Mouse (Mus musculus) midbrain, embryonic 12.5 days (tissue): ENCODE results near the gene Guk1. TPM values are rescaled to one million over a fixed set of nuclear protein-coding genes. Genes with fewer than 3 reads are reported as not detected.
A peak's percentile ranks its signal among the peaks of the same experiment; 100 is the strongest.

Experiments
- ATAC-seq: fragments of 200-750 bp; cut with Nextera tagmentation; 2 replicates; pipeline ENCODE4 v1.8.0; 2017; ENCODE audit warnings: low read depth, moderate TSS enrichment, moderate library complexity; ENCODE audit not compliant: low FRiP score
- H3K27ac ChIP-seq: fragments of 300-500 bp; sonication (generic); replicated peaks from 2 replicates; pipeline ENCODE4 v1.5.1; 2016; ENCODE audit warnings: mild to moderate bottlenecking
- H3K27me3 ChIP-seq: fragments of 300-500 bp; sonication (generic); 2 replicates; pipeline ENCODE4 v1.6.1; 2016; ENCODE audit warnings: mild to moderate bottlenecking
- H3K36me3 ChIP-seq: fragments of 300-500 bp; sonication (generic); 2 replicates; pipeline ENCODE4 v1.6.1; 2016
- H3K4me1 ChIP-seq: fragments of 300-500 bp; sonication (generic); 2 replicates; pipeline ENCODE4 v1.6.1; 2016
- H3K4me2 ChIP-seq: fragments of 300-500 bp; sonication (generic); replicated peaks from 2 replicates; pipeline ENCODE4 v1.6.1; 2016; ENCODE audit warnings: mild to moderate bottlenecking, moderate library complexity
- H3K4me3 ChIP-seq: fragments of 300-500 bp; sonication (generic); 2 replicates; pipeline ENCODE4 v1.5.1; 2016; ENCODE audit warnings: mild to moderate bottlenecking
- H3K9ac ChIP-seq: fragments of 300-500 bp; sonication (generic); replicated peaks from 2 replicates; pipeline ENCODE4 v1.6.1; 2016; ENCODE audit warnings: mild to moderate bottlenecking, moderate library complexity
- H3K9me3 ChIP-seq: fragments of 300-500 bp; sonication (generic); 2 replicates; pipeline ENCODE4 v1.6.1; 2016; ENCODE audit warnings: mild to moderate bottlenecking
- WGBS: fragments of 180-500 bp; shearing (Covaris S2); methylation state at CpG from one replicate; pipeline ENCODE4 v1.1.7; 2016; 5-methylcytosine and 5-hydroxymethylcytosine counted together
- polyA plus RNA-seq: library from polyadenylated mRNA; unstranded; fragments of >200 nt; fragmentation: Nextera tagmentation; extraction: Ambion mirVana; gene quantifications from 2 replicates; pipeline ENCODE4 v1.2.1, GENCODE M21; 2016

Gene Guk1
- polyA plus RNA-seq: 83.8 and 95.1 TPM in 2 replicates

- no peak for ATAC-seq
- Histone ChIP-seq H3K27ac (peak within 1 kb of the TSS; percentile 81), H3K4me3 (peak within 1 kb of the TSS; percentile 57), H3K36me3 (no peaks in the 10 kb centered on the region), H3K9me3 (no peaks in the 10 kb centered on the region), H3K9ac (peak within 1 kb of the TSS; percentile 63), H3K27me3 (no peaks in the 10 kb centered on the region), H3K4me1 (peaks cover 10% of the 10 kb centered on the region; the same call in 1 of the 2 replicates), H3K4me2 (peak within 1 kb of the TSS; percentile 59)
- 5% methylated on average over 16 of the region's 16 CpGs for WGBS
These were observed at the start of gene Guk1 for GRCm38 (mm10) chr11:59192059-59192386. TSS of gene Guk1 (minus strand) at chr11:59192212.

GRCm38 (mm10) chr11:59239796-59240195 lies 47.8 kb upstream of the Guk1 start:
- Histone ChIP-seq H3K27me3 (peaks cover 65% of the 10 kb centered on the region), H3K4me2 (no peak overlapping the region), H3K9ac (no peak overlapping the region), H3K36me3 (no peaks in the 10 kb centered on the region), H3K9me3 (no peaks in the 10 kb centered on the region), H3K4me3 (no peak overlapping the region), H3K4me1 (peaks cover 16% of the 10 kb centered on the region), H3K27ac (no peak overlapping the region)
- no peak for ATAC-seq
- WGBS: 83% methylated on average over 4 of the region's 4 CpGs

- Histone ChIP-seq H3K36me3 (no peaks in the 10 kb centered on the region), H3K27ac (no peak overlapping the region), H3K9me3 (no peaks in the 10 kb centered on the region), H3K4me1 (peaks cover 16% of the 10 kb centered on the region), H3K4me2 (no peak overlapping the region), H3K4me3 (no peak overlapping the region), H3K9ac (no peak overlapping the region), H3K27me3 (peaks cover 65% of the 10 kb centered on the region)
- WGBS: 66% methylated on average over 4 of the region's 4 CpGs
- ATAC-seq: peak; percentile 41; the same call in 1 of the 2 replicates
These were observed 47.4 kb upstream of the Guk1 start for GRCm38 (mm10) chr11:59239428-59239785.

GRCm38 (mm10) chr11:59238525-59239427 lies 46.8 kb upstream of the Guk1 start:
- H3K4me2 ChIP-seq: no peak overlapping the region
- no peaks in the 10 kb centered on the region for H3K9me3 ChIP-seq
- peak; percentile 85 for ATAC-seq
- 4% methylated on average over 14 of the region's 15 CpGs for WGBS
- no peak overlapping the region for H3K4me3 ChIP-seq
- H3K27ac ChIP-seq: no peak overlapping the region
- peaks cover 60% of the 10 kb centered on the region for H3K27me3 ChIP-seq
- no peak overlapping the region for H3K9ac ChIP-seq
- H3K4me1 ChIP-seq: peaks cover 16% of the 10 kb centered on the region
- H3K36me3 ChIP-seq: no peaks in the 10 kb centered on the region

- ATAC-seq: no peak
- Histone ChIP-seq H3K27me3 (peaks cover 15% of the 10 kb centered on the region), H3K9ac (no peak overlapping the region), H3K4me1 (peaks cover 9% of the 10 kb centered on the region), H3K4me2 (no peak overlapping the region), H3K4me3 (no peak overlapping the region), H3K9me3 (no peaks in the 10 kb centered on the region), H3K36me3 (no peaks in the 10 kb centered on the region), H3K27ac (no peak overlapping the region)
- WGBS: 60% methylated on average over 2 of the region's 2 CpGs
These were observed 40.8 kb upstream of the Guk1 start for GRCm38 (mm10) chr11:59232797-59233196.

- Histone ChIP-seq H3K4me2 (no peak overlapping the region), H3K36me3 (no peaks in the 10 kb centered on the region), H3K4me1 (peaks cover 30% of the 10 kb centered on the region), H3K27ac (no peak overlapping the region), H3K27me3 (peaks cover 4% of the 10 kb centered on the region; the same call in 1 of the 2 replicates), H3K9ac (no peak overlapping the region), H3K4me3 (no peak overlapping the region), H3K9me3 (no peaks in the 10 kb centered on the region)
- 17% methylated on average over 7 of the region's 7 CpGs for WGBS
- ATAC-seq: no peak
These were observed 38.2 kb upstream of the Guk1 start for GRCm38 (mm10) chr11:59230144-59230760.

- Histone ChIP-seq H3K36me3 (peaks cover 3% of the 10 kb centered on the region; the same call in 1 of the 2 replicates), H3K27ac (peak within 1 kb of the TSS; percentile 95), H3K4me2 (peak within 1 kb of the TSS; percentile 96), H3K4me3 (peak within 1 kb of the TSS; percentile 99), H3K27me3 (peaks cover 4% of the 10 kb centered on the region; the same call in 1 of the 2 replicates), H3K9ac (peak within 1 kb of the TSS; percentile 99), H3K9me3 (no peaks in the 10 kb centered on the region), H3K4me1 (peaks cover 39% of the 10 kb centered on the region)
- ATAC-seq: peak; percentile 94
- 5% methylated on average over 59 of the region's 59 CpGs for WGBS
These were observed 36.3 kb upstream of the Guk1 start, which contains the start of gene Arf1 for GRCm38 (mm10) chr11:59228122-59228953. TSS of gene Arf1 (minus strand) at chr11:59228270.

- peak overlapping the region; percentile 95 for H3K27ac ChIP-seq
These were observed 35.7 kb upstream of the Guk1 start for GRCm38 (mm10) chr11:59227604-59228121.

GRCm38 (mm10) chr11:59226787-59227603 lies 35.0 kb upstream of the Guk1 start:
- H3K9me3 ChIP-seq: no peaks in the 10 kb centered on the region
- peak overlapping the region; percentile 95 for H3K27ac ChIP-seq
- peak overlapping the region; percentile 99 for H3K4me3 ChIP-seq
- peaks cover 4% of the 10 kb centered on the region; the same call in 1 of the 2 replicates for H3K27me3 ChIP-seq
- H3K4me1 ChIP-seq: peaks cover 41% of the 10 kb centered on the region
- no peak for ATAC-seq
- peak overlapping the region; percentile 96 for H3K4me2 ChIP-seq
- WGBS: 9% methylated on average over 21 of the region's 21 CpGs
- peaks cover 6% of the 10 kb centered on the region; the same call in 1 of the 2 replicates for H3K36me3 ChIP-seq
- peak overlapping the region; percentile 99 for H3K9ac ChIP-seq

More at GRCm38 (mm10) chr11:59227604-59228121, 35.7 kb upstream of the Guk1 start:
- no peaks in the 10 kb centered on the region for H3K9me3 ChIP-seq
- 1% methylated on average over 46 of the region's 51 CpGs for WGBS
- peak overlapping the region; percentile 99 for H3K4me3 ChIP-seq
- peaks cover 4% of the 10 kb centered on the region; the same call in 1 of the 2 replicates for H3K27me3 ChIP-seq
- H3K4me2 ChIP-seq: peak overlapping the region; percentile 96
- H3K36me3 ChIP-seq: peaks cover 6% of the 10 kb centered on the region; the same call in 1 of the 2 replicates
- peak overlapping the region; percentile 99 for H3K9ac ChIP-seq
- peaks cover 41% of the 10 kb centered on the region for H3K4me1 ChIP-seq
- peak; percentile 84 for ATAC-seq

GRCm38 (mm10) chr11:59226251-59226650 lies 34.2 kb upstream of the Guk1 start:
- H3K4me1 ChIP-seq: peaks cover 41% of the 10 kb centered on the region
- no peaks in the 10 kb centered on the region for H3K27me3 ChIP-seq
- no peaks in the 10 kb centered on the region for H3K9me3 ChIP-seq
- H3K27ac ChIP-seq: no peak overlapping the region
- H3K9ac ChIP-seq: peak overlapping the region; percentile 99
- ATAC-seq: no peak
- H3K36me3 ChIP-seq: peaks cover 6% of the 10 kb centered on the region; the same call in 1 of the 2 replicates
- WGBS: 72% methylated on average over 3 of the region's 3 CpGs
- H3K4me2 ChIP-seq: peak overlapping the region; percentile 96
- H3K4me3 ChIP-seq: peak overlapping the region; percentile 99
